Mouse (Mus musculus) T-helper 17 cell (primary cell): Measurements from ENCODE around the gene Gm10638.

ENCODE experiments used
- in situ Hi-C, 2 experiments: fragments of 300-600 bp; cut with MboI, MseI; formaldehyde crosslinking; loops; 1 replicate in 1 of 2; 2 replicates in 1 of 2; pipeline ENCODE4 v1.15.1; 2025; ENCODE audit warnings: high pct_unique_total_duplicates in 2 of 2

Gm10638 gene

GRCm38 (mm10) chr8:86734954-86735353, 10.5 kb upstream of the Gm10638 start:
- in situ Hi-C loops: no loop called here

GRCm38 (mm10) chr8:86735446-86736111, 9.9 kb upstream of the Gm10638 start:
- in situ Hi-C loops: no loop called here

- in situ Hi-C loops: loop anchor here in 1 of 2 experiments (10.0 kb wide), 1 partner anchor 164 kb away; no protein-coding TSS in a partner anchor
Measured at GRCm38 (mm10) chr8:86740899-86741298, 4.6 kb upstream of the Gm10638 start.

GRCm38 (mm10) chr8:86741627-86742026, 3.9 kb upstream of the Gm10638 start:
- in situ Hi-C loops: loop anchor here in 1 of 2 experiments (10.0 kb wide), 1 partner anchor 163 kb away; no protein-coding TSS in a partner anchor

GRCm38 (mm10) chr8:86742605-86743345, 2.7 kb upstream of the Gm10638 start:
- in situ Hi-C loops: loop anchor here in 1 of 2 experiments (10.0 kb wide), 1 partner anchor 162 kb away; no protein-coding TSS in a partner anchor

- in situ Hi-C loops: loop anchor here in 1 of 2 experiments (10.0 kb wide), 1 partner anchor 160 kb away; no protein-coding TSS in a partner anchor
Measured at GRCm38 (mm10) chr8:86744313-86745220, 932 bp upstream of the Gm10638 start.

GRCm38 (mm10) chr8:86745935-86746441, 489 bp downstream of the Gm10638 start:
- in situ Hi-C loops: loop anchor here in 1 of 2 experiments (10.0 kb wide), 1 partner anchor 159 kb away; no protein-coding TSS in a partner anchor

- in situ Hi-C loops: loop anchor here in 1 of 2 experiments (10.0 kb wide), 1 partner anchor 158 kb away; no protein-coding TSS in a partner anchor
Measured at GRCm38 (mm10) chr8:86746511-86746910, 1.0 kb downstream of the Gm10638 start.

GRCm38 (mm10) chr8:86749842-86750241, 4.3 kb downstream of the Gm10638 start:
- in situ Hi-C loops: loop anchor here in 1 of 2 experiments (10.0 kb wide), 1 partner anchor 155 kb away; no protein-coding TSS in a partner anchor

- in situ Hi-C loops: no loop called here
Measured at GRCm38 (mm10) chr8:86756948-86757733, 11.6 kb downstream of the Gm10638 start.

GRCm38 (mm10) chr8:86758651-86759050, 13.2 kb downstream of the Gm10638 start:
- in situ Hi-C loops: no loop called here

GRCm38 (mm10) chr8:86759090-86759491, 13.6 kb downstream of the Gm10638 start:
- in situ Hi-C loops: no loop called here

- in situ Hi-C loops: no loop called here
Measured at GRCm38 (mm10) chr8:86760746-86761145, 15.2 kb downstream of the Gm10638 start.

GRCm38 (mm10) chr8:86762806-86763205, 17.3 kb downstream of the Gm10638 start:
- in situ Hi-C loops: no loop called here

- in situ Hi-C loops: no loop called here
Measured at GRCm38 (mm10) chr8:86765155-86765554, 19.7 kb downstream of the Gm10638 start.

- in situ Hi-C loops: no loop called here
Measured at GRCm38 (mm10) chr8:86765669-86766068, 20.2 kb downstream of the Gm10638 start.

- in situ Hi-C loops: no loop called here
Measured at GRCm38 (mm10) chr8:86766548-86767211, 21.2 kb downstream of the Gm10638 start.

- in situ Hi-C loops: no loop called here
Measured at GRCm38 (mm10) chr8:86768499-86768898, 23.0 kb downstream of the Gm10638 start.

- in situ Hi-C loops: no loop called here
Measured at GRCm38 (mm10) chr8:86769945-86770715, 24.6 kb downstream of the Gm10638 start.
